Mouse (Mus musculus) common myeloid progenitor, adult 5-6 weeks (primary cell): ENCODE measurements at regions not wholly inside any gene's neighbourhood (a gene's known extent, or its start where the extent isn't known, plus 50 kb on each side); places are given as distances from the start of the nearest gene placed in this dataset.

Source experiments
- ATAC-seq: replicated peaks from 2 replicates; pipeline ENCODE4 v1.8.0; 2016; ENCODE audit warnings: low read depth, mild to moderate bottlenecking, moderate TSS enrichment, inconsistent platforms; ENCODE audit not compliant: poor library complexity, severe bottlenecking

- no peak for ATAC-seq
Measured at GRCm38 (mm10) chr3:6731372-6732297, 111.4 kb upstream of the 1700008P02Rik start.

GRCm38 (mm10) chr3:6730066-6730465, 109.8 kb upstream of the 1700008P02Rik start:
- ATAC-seq = no peak

GRCm38 (mm10) chr3:6683679-6684078, 63.4 kb upstream of the 1700008P02Rik start:
- no peak for ATAC-seq

GRCm38 (mm10) chr3:6681411-6681810, 61.2 kb upstream of the 1700008P02Rik start:
- no peak for ATAC-seq

- ATAC-seq = no peak
Measured at GRCm38 (mm10) chr3:6676382-6676781, 56.1 kb upstream of the 1700008P02Rik start.

- no peak for ATAC-seq
Measured at GRCm38 (mm10) chr3:6675354-6675753, 55.1 kb upstream of the 1700008P02Rik start.
